Mouse (Mus musculus) midbrain, embryonic 13.5 days (tissue): ENCODE data around the gene Olfr283. TPM values are rescaled to one million over a fixed set of nuclear protein-coding genes. Genes with fewer than 3 reads are reported as not detected.

Experiments
- ATAC-seq: fragments of 200-750 bp; cut with Nextera tagmentation; 2 replicates; pipeline ENCODE4 v1.8.0; 2017; ENCODE audit warnings: mild to moderate bottlenecking, moderate TSS enrichment, moderate library complexity
- H3K27ac ChIP-seq: fragments of 300-500 bp; sonication (generic); 2 replicates; pipeline ENCODE4 v1.5.1; 2015; ENCODE audit warnings: inconsistent platforms, mild to moderate bottlenecking, moderate library complexity
- H3K27me3 ChIP-seq: fragments of 300-500 bp; sonication (generic); 2 replicates; pipeline ENCODE4 v1.6.1; 2015; ENCODE audit warnings: mild to moderate bottlenecking, inconsistent platforms
- H3K36me3 ChIP-seq: fragments of 300-500 bp; sonication (generic); 2 replicates; pipeline ENCODE4 v1.6.1; 2015; ENCODE audit warnings: mild to moderate bottlenecking, inconsistent platforms
- H3K4me1 ChIP-seq: fragments of 300-500 bp; sonication (generic); replicated peaks from 2 replicates; pipeline ENCODE4 v1.6.1; 2015; ENCODE audit warnings: inconsistent platforms
- H3K4me2 ChIP-seq: fragments of 300-500 bp; sonication (generic); replicated peaks from 2 replicates; pipeline ENCODE4 v1.6.1; 2015; ENCODE audit warnings: moderate library complexity, mild to moderate bottlenecking, inconsistent platforms
- H3K4me3 ChIP-seq: fragments of 300-500 bp; sonication (generic); replicated peaks from 2 replicates; pipeline ENCODE4 v1.5.1; 2015; ENCODE audit warnings: mild to moderate bottlenecking, inconsistent platforms
- H3K9ac ChIP-seq: fragments of 300-500 bp; sonication (generic); replicated peaks from 2 replicates; pipeline ENCODE4 v1.6.1; 2015; ENCODE audit warnings: mild to moderate bottlenecking, inconsistent platforms
- H3K9me3 ChIP-seq: fragments of 300-500 bp; sonication (generic); 2 replicates; pipeline ENCODE4 v1.6.1; 2016; ENCODE audit warnings: mild to moderate bottlenecking, inconsistent platforms
- WGBS: fragments of 180-500 bp; shearing (Covaris S2); methylation state at CpG from one replicate; pipeline ENCODE4 v1.1.7; 2015; 5-methylcytosine and 5-hydroxymethylcytosine counted together
- polyA plus RNA-seq: library from polyadenylated mRNA; unstranded; fragments of >200 nt; fragmentation: Nextera tagmentation; extraction: Ambion mirVana; gene quantifications from 2 replicates; pipeline ENCODE4 v1.2.1, GENCODE M21; 2015

Olfr283 gene
- polyA plus RNA-seq, 1 experiment from 2014 or later, result not detected

DNA sequence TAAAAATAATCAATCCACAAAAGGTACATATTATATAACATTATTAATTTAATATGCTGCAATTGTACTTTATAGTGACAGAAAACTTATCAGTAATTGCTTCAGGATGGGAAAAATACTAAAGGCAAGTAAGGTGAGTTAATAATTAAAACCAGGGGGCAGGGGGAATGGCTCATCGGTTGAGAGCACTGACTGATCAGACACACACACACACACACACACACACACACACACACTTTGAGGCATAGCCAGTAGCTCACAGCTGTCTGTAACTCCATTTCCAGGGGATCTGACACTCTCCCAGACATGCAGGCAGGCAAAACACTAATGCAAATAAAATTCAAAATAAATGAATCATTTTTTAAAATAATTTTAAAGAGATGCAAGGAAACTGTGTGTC is 16.4 kb upstream of the Olfr283 start:
- Histone ChIP-seq H3K36me3 (no peaks in the 10 kb centered on the region), H3K27me3 (no peaks in the 10 kb centered on the region), H3K4me1 (no peaks in the 10 kb centered on the region), H3K9ac (no peak overlapping the region), H3K4me2 (no peak overlapping the region), H3K4me3 (no peak overlapping the region), H3K27ac (no peak overlapping the region), H3K9me3 (no peaks in the 10 kb centered on the region; the same call in 1 of the 2 replicates)
- 100% methylated on average over 1 of the region's 1 CpGs for WGBS
- no peak for ATAC-seq

DNA sequence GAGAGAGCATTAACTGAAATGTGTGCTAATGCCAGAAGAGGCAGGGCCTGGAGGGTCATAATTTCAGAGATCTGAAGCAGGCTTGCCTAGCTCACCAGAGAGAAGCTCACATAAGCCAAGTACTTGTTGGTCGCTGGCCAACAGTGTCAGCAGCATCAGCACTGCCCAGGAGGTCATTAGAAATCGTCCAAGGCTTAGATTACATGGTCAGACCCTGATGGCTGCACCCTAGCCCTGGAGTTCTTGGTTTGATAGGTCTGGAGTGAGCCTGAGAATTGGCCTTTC is 11.1 kb upstream of the Olfr283 start:
- 46% methylated on average over 2 of the region's 2 CpGs for WGBS
- no peak for ATAC-seq
- no peak overlapping the region for H3K4me2 ChIP-seq
- no peak overlapping the region for H3K4me3 ChIP-seq
- no peaks in the 10 kb centered on the region for H3K36me3 ChIP-seq
- no peaks in the 10 kb centered on the region for H3K4me1 ChIP-seq
- no peak overlapping the region for H3K27ac ChIP-seq
- H3K9ac ChIP-seq, result no peak overlapping the region
- H3K27me3 ChIP-seq, result no peaks in the 10 kb centered on the region
- H3K9me3 ChIP-seq, result no peaks in the 10 kb centered on the region; the same call in 1 of the 2 replicates

DNA sequence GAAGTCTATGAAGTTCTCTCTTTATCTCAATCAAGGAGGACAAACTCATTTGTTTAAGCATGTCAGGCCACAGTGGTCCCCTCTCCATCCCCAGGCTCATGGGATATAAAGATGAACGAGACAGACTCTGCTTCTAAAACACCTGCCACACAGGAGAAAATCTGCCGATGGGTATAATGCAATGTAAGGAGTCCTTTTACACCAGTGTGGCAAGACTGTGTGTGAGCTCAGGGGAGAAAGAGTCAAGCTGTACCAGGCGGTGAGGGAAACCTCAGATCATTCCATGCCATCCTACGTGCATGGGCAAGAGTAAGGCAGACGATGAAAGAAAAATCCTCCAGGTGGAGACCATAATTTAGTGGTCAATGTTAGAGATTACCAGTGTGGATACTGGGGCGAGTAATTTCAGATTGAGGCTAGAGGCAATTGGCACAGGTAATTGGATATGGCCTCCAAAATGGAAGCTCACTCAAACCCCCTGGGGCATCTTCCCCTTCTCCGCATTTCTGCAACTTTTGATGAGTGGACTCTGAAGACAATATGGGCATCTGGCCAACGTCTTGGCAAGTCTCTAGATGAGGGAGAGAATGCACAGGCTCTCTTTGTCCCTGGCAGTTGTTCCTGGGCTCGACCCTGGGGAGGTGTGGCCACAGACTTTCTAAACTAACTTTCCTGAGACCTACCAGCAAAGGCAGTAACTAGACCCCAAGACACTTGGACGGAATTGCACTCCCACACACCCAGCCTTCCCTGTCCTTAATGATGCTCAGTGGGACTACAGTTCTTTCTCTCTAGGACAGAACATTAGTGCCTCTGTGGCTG is 10.5 kb upstream of the Olfr283 start:
- Histone ChIP-seq H3K9me3 (no peaks in the 10 kb centered on the region; the same call in 1 of the 2 replicates), H3K36me3 (no peaks in the 10 kb centered on the region), H3K9ac (no peak overlapping the region), H3K4me1 (no peaks in the 10 kb centered on the region), H3K27me3 (no peaks in the 10 kb centered on the region), H3K4me2 (no peak overlapping the region), H3K27ac (no peak overlapping the region), H3K4me3 (no peak overlapping the region)
- no peak for ATAC-seq
- 76% methylated on average over 10 of the region's 10 CpGs for WGBS

DNA sequence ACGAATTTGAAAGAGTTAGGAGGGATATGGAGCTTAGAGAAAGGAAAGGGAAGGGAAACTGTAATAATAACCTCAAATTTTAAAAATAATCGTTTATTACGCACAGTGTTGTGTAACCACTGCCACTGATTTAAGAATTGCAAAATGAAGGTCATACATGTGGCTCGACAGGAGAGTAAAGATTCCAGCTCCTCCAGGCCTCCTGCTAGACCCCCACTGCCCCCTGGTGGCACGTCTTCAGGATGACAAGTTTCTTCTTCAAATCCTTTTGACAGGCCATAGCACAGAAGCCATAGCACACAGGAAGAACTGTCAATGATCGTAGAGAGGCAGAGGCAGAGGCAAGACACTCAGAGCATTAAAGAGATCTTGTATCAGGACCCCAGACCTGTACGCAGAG is 9.1 kb upstream of the Olfr283 start:
- 28% methylated on average over 7 of the region's 7 CpGs for WGBS
- Histone ChIP-seq H3K4me2 (no peak overlapping the region), H3K27ac (no peak overlapping the region), H3K36me3 (no peaks in the 10 kb centered on the region), H3K4me1 (no peaks in the 10 kb centered on the region), H3K9me3 (no peaks in the 10 kb centered on the region), H3K27me3 (no peaks in the 10 kb centered on the region), H3K9ac (no peak overlapping the region), H3K4me3 (no peak overlapping the region)
- ATAC-seq, result peak; percentile 40; the same call in 1 of the 2 replicates

DNA sequence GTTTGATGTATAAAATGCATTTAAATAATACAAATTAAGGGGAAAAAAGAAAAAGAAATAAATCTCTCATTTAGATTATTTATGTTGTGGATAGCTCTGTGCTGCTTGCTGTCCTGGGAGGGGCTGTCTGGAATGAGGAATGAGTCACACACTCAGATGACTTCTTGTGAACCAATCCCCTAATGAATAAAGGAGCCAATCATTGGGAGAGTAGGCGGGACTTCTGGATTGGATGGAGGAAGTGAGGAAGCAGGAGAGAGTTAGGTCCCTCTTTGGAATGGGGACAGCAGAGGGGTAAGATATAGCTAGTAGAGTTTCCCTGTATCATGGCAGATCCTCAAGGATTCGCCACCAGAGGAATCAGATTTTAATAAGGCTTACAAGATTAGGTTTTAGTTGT is 6.9 kb upstream of the Olfr283 start:
- WGBS, result 78% methylated on average over 2 of the region's 2 CpGs

DNA sequence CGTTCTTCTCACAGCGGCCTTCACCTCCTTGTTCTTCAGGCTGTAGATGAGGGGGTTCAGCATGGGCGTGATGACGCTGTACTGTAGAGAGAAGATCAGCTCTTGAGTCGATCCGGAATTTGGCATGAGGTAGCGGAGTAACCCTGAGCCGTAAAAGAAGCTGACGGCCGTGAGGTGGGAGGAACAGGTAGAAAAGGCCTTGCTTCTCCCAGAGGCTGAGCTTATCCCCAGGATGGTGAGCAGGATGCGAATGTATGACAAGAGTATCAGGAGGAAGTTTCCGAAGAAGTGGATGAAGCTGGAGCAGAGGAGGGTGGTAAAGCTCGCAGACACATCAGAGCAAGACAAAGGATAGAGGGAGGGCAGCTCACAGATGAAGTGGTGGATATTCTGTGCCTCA is 2.5 kb downstream of the Olfr283 start:
- Histone ChIP-seq H3K27ac (no peak overlapping the region), H3K9me3 (no peaks in the 10 kb centered on the region), H3K27me3 (no peaks in the 10 kb centered on the region), H3K4me3 (no peak overlapping the region), H3K4me2 (no peak overlapping the region), H3K4me1 (no peaks in the 10 kb centered on the region), H3K9ac (no peak overlapping the region), H3K36me3 (no peaks in the 10 kb centered on the region)
- WGBS, result 94% methylated on average over 13 of the region's 13 CpGs
- ATAC-seq, result no peak

More for the DNA sequence above, 6.9 kb upstream of the Olfr283 start:
- Histone ChIP-seq H3K27me3 (no peaks in the 10 kb centered on the region), H3K27ac (no peak overlapping the region), H3K4me1 (no peaks in the 10 kb centered on the region), H3K9me3 (no peaks in the 10 kb centered on the region), H3K9ac (no peak overlapping the region), H3K4me2 (no peak overlapping the region), H3K4me3 (no peak overlapping the region), H3K36me3 (no peaks in the 10 kb centered on the region)
- ATAC-seq, result no peak

DNA sequence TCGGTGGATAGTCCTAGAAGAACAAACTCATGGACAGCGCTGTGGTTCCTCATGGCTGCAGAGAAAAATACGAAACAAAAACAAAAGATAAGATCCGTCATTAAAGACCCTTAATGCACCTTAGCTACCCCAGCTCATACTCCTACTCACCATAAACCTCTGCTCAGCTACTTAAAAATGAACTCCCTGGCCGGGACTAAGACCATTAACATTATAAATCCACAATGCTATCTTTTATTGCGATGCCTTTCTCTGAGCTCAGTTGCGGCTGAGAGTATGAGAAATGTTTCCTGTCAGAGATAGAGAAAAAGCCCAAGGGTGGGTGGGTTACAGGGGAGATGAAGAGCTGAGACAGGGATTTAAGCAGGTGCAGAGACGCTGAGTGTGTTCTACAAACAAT is 39.9 kb downstream of the Olfr283 start, which contains the start of gene Olfr284:
Gene Olfr284, minus strand, starts transcription at position 101 of the 400 bp plus-strand sequence.
- Histone ChIP-seq H3K4me3 (no peak within 1 kb of the TSS), H3K27ac (no peak within 1 kb of the TSS), H3K9me3 (no peaks in the 10 kb centered on the region), H3K4me1 (no peaks in the 10 kb centered on the region), H3K27me3 (no peaks in the 10 kb centered on the region), H3K4me2 (no peak within 1 kb of the TSS), H3K9ac (no peak within 1 kb of the TSS), H3K36me3 (no peaks in the 10 kb centered on the region)
- 86% methylated on average over 8 of the region's 8 CpGs for WGBS
- no peak for ATAC-seq

Other genes starting within 250 kb of the Olfr283 start
- 54.4 and 54.9 TPM in 2 replicates for gene Asb8, start 215.3 kb downstream of the Olfr283 start, polyA plus RNA-seq
- 55.4 and 60.4 TPM in 2 replicates for gene Ccdc184, start 213.8 kb downstream of the Olfr283 start, polyA plus RNA-seq
- not detected in 2 replicates for gene Olfr288, start 185.4 kb downstream of the Olfr283 start, polyA plus RNA-seq
- gene Gm44579, start 160.0 kb downstream of the Olfr283 start, polyA plus RNA-seq, result not detected in 2 replicates
- gene Olfr287, start 159.9 kb downstream of the Olfr283 start, polyA plus RNA-seq, result 0.14 TPM in 1 of 2 replicates, not detected in the other
- not detected in 2 replicates for gene Olfr286, start 146.5 kb downstream of the Olfr283 start, polyA plus RNA-seq
- not detected in 2 replicates for gene H1fnt, start 123.7 kb downstream of the Olfr283 start, polyA plus RNA-seq
- gene Zfp641, start 84.8 kb downstream of the Olfr283 start, polyA plus RNA-seq, result 5.7 and 5.9 TPM in 2 replicates
- gene Olfr285, start 63.6 kb downstream of the Olfr283 start, polyA plus RNA-seq, result not detected in 2 replicates
- gene Olfr284, start 40.0 kb downstream of the Olfr283 start, polyA plus RNA-seq, result not detected in 2 replicates
- gene Olfr282, start 50.3 kb upstream of the Olfr283 start, polyA plus RNA-seq, result not detected in 2 replicates
- not detected in 2 replicates for gene Olfr281, start 71.6 kb upstream of the Olfr283 start, polyA plus RNA-seq
- not detected in 2 replicates for gene OR5BS1P, start 89.0 kb upstream of the Olfr283 start, polyA plus RNA-seq
- gene Lalba, start 101.8 kb upstream of the Olfr283 start, polyA plus RNA-seq, result not detected in 2 replicates
- gene Olfr279, start 111.5 kb upstream of the Olfr283 start, polyA plus RNA-seq, result not detected in 2 replicates
- gene Kansl2, start 153.3 kb upstream of the Olfr283 start, polyA plus RNA-seq, result 149 and 152 TPM in 2 replicates
- 72.7 and 75.1 TPM in 2 replicates for gene Ccnt1, start 190.0 kb upstream of the Olfr283 start, polyA plus RNA-seq
- gene 4930415O20Rik, start 190.1 kb upstream of the Olfr283 start, polyA plus RNA-seq, result 0.67 TPM in 1 of 2 replicates, not detected in the other
- gene Adcy6, start 229.1 kb upstream of the Olfr283 start, polyA plus RNA-seq, result 10.6 and 13.0 TPM in 2 replicates
- 139 and 157 TPM in 2 replicates for gene Cacnb3, start 249.9 kb upstream of the Olfr283 start, polyA plus RNA-seq